Mouse (Mus musculus) gastrocnemius, adult 2 months (tissue): ENCODE data around the gene Dynll1. TPM values are rescaled to one million over a fixed set of nuclear protein-coding genes. Genes with fewer than 3 reads are reported as not detected.
A peak's percentile ranks its signal among the peaks of the same experiment; 100 is the strongest.

Experiments
- DNase-seq: peaks from one replicate; pipeline ENCODE4 v3.0.0; 2022
- H3K27ac ChIP-seq: fragments of 200-600 bp; 2 replicates; pipeline ENCODE4 v1.8.1; 2022; ENCODE audit warnings: mild to moderate bottlenecking
- H3K4me3 ChIP-seq: fragments of 200-600 bp; 2 replicates; pipeline ENCODE4 v1.8.1; 2022; ENCODE audit warnings: mild to moderate bottlenecking, moderate library complexity
- CTCF ChIP-seq: fragments of 200-600 bp; IDR thresholded peaks from 2 replicates; pipeline ENCODE4 v1.8.1; 2022; ENCODE audit warnings: antibody characterized with exemption, mild to moderate bottlenecking, moderate library complexity
- intact Hi-C: fragments of 180-260 bp; cut with DNase I; formaldehyde crosslinking; loops from one replicate; pipeline ENCODE4 v1.15.1; 2025
- long read RNA-seq, 2 experiments: library from polyadenylated mRNA; stranded (forward); transcript quantifications; one replicate each; pipeline ENCODE4 v2.0.0; 2021
- total RNA-seq, 2 experiments: library from RNA; stranded (reverse); gene quantifications; 2 replicates each; pipeline ENCODE4 v1.2.3; 2021

Dynll1 gene
- total RNA-seq: 100 to 1,000 TPM in 1 of 2 experiments, 10 to 100 TPM in 1; 48.4 to 115 TPM
- long read RNA-seq, experiment 1, transcript Dynll1-201 (3 exons, 2,030 nt): major isoform, 28 of 29 reads
- long read RNA-seq, experiment 1, partial matches to known transcripts: 0 of 29 reads
- long read RNA-seq, experiment 1, other reads (novel, unspliced or antisense): 0 of 29 reads
- long read RNA-seq, experiment 2, transcript Dynll1-201 (3 exons, 2,030 nt): major isoform, 12 of 12 reads
- long read RNA-seq, experiment 2, partial matches to known transcripts: 0 of 12 reads
- long read RNA-seq, experiment 2, other reads (novel, unspliced or antisense): 0 of 12 reads

DNA sequence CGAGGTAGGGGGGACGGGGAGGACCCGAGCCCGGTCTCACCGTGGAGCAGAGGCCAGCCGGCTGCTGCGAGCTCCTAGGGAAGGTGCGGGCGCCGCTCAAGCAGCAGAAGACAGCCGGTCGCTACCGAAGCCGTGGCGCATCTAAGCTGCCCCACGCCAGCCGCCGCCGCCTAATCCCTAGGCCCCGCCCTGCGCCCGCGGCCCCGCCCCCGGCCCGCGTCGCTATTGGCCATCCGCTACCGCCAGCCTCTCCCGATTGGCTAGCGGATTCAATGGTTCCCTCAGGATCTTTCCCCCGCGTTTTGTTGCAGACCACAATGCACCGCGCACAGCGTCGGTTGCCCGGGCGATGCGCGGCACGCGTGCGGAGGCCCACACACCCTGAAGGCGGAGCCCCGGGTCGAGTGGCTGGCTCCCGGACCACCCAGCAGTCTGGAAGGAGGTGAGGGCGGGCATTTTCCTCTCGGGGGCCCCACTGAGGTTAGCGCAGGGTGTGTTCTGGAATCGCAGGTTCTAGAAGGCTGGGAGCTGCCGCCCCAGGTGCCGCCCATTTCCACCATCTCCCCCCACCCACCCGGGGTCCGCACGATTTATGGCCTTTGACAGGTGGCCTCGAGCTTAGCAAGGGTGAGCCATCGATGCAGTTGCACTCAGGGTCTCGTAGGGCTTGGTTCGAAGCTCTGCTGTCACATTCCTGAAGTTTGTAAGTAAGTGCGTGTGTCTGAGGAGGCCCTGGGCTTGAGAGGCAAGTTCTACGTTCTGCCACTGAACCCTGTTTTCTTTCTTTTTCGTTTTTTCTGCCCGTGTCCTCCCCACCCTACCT is at the start of gene Dynll1:
Gene Dynll1, minus strand, starts transcription at position 208 of the 823 bp plus-strand sequence.
- H3K4me3 ChIP-seq: peak within 1 kb of the TSS; percentile 92
- intact Hi-C loops: loop anchor here (2.0 kb wide), 1 partner anchor 48 kb away; the partner anchor contains the start of gene Cox6a1

DNA sequence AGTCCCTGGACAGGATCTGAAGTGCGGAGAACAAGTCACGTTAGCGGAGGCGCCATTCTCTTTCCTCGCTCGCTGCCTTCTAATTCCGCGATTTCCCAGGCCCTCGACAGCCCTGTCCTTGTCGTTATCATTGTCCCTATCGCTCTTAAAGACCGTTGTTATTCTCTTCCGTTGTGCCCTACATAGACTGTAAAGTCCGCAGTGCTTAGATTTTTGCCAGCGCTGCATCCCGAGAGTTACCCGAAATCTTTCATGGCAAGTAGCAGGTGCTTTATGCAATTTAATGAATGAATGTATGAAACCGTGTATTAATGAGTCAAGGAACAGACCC is 48.4 kb upstream of the Dynll1 start:
- intact Hi-C loops: loop anchor here (2.0 to 5.0 kb wide), 2 partner anchors 48 to 162 kb away; partner anchors contain the start of gene Dynll1
- no peak for DNase-seq
- TF ChIP-seq CTCF: no peak
- Histone ChIP-seq H3K27ac (peak overlapping the region; percentile 98), H3K4me3 (peak overlapping the region; percentile 96)

More for the DNA sequence above, at the start of gene Dynll1:
- TF ChIP-seq CTCF: 0 out of 2 replicates have a peak, but pooled peaks have one; percentile 3
- peak; percentile 99 for DNase-seq
- peak within 1 kb of the TSS; percentile 87 for H3K27ac ChIP-seq

DNA sequence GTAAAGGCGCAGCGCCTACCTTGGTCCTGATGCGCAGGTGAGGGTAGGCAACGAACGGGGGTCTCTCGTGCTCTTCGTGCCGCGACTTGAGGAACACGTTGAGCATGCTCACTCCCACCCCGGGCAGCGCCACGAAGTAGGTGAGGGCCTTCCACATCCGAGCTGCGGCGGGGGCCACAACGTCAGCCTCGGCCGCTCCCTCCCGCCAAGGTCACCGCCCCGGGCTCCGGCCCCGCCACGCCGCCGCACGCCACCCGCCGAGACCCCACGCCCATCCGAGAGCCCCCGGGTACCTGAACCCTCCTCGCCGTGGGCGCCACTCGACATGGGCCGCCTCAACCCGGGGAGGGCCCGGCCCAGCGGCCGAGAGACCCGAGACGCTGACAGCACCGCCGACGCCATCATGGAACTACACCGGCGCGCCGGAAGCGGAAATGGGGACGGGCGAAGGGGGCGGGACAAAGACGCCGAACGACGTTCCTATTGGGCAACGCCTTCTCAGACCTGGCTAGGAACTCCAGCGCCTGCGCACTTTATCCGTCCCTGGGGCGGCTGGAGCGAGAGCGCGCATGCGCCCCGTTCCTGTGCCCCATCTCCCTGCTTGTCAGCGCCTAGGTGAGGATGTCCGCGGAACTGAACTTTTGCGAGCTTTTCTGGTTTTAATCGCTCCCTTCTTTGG is 47.9 kb upstream of the Dynll1 start, which contains the start of gene Cox6a1:
Gene Cox6a1, minus strand, starts transcription at position 436 of the 679 bp plus-strand sequence.
- TF ChIP-seq CTCF: peak; percentile 9; the same call in 1 of the 2 replicates
- intact Hi-C loops: loop anchor here (2.0 to 5.0 kb wide), 2 partner anchors 48 to 161 kb away; partner anchors contain the start of gene Dynll1
- Histone ChIP-seq H3K27ac (peak within 1 kb of the TSS; percentile 98), H3K4me3 (peak within 1 kb of the TSS; percentile 96)
- DNase-seq: peak; percentile 99

DNA sequence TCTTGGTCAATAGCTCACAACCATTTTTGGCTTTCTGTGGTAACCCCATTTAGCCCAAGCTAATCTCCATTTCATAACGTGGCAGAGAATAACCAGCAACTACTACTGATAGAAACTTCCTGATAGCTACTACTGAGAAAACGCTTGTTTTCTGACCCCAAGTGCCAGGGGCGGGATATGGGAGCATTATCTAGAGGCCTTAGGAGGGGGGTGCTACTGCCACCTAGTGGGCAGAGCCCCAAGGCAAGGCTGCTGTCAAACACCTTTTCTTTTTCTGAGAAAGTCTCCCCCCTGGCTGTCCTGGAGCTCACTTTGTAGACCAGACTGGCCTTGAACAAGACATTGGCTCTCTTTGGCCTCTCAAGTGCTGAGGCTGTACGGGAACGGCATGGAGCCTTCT is 46.8 kb upstream of the Dynll1 start:
- Histone ChIP-seq H3K4me3 (peak overlapping the region; percentile 96), H3K27ac (peak overlapping the region; percentile 98)
- peak; percentile 99; the same call in 1 of the 2 replicates for TF ChIP-seq CTCF
- peak; percentile 85 for DNase-seq
- intact Hi-C loops: loop anchor here (5.0 kb wide), 1 partner anchor 160 kb away; no protein-coding TSS in a partner anchor

DNA sequence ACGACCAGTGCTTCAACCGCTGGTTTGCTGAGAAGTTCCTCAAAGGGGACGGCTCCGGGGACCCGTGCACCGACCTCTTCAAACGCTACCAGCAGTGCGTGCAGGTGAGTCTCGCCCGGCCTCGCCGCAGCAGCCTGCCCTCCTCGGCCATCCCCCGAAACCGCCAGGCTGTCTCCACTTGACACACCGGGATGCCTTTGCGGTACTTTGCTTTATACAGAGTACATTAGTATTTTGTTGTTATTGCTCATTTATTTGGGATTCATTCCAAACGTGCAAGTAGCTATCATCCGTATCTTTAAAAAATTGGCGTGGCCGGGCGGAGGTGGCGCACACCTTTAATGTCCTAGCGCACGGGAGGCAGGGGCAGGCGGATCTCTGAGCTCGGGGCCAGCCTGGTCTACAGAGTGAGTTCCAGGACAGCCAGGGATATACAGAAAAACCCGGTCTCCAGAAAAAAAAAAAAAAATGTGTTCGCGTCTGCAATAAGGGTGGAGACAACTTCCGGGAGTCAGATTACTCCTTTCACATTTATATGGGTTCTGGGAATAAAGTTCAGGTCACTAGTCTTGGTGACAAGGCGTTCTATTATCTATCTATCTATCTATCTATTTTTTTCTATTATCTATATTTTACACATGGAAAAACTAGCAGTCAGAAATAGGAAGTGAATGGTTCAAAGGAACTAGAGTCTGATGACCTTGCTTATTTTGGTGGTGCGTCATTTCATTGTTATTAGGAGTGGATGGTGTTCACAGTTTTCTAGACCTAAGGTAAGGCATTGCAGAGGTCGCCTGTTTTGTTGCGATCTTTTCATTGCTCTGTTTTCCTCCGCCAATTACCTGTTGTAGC is 40.7 kb upstream of the Dynll1 start:
- TF ChIP-seq CTCF: no peak
- Histone ChIP-seq H3K27ac (peak overlapping the region; percentile 98), H3K4me3 (peak overlapping the region; percentile 99)
- intact Hi-C loops: loop anchor here (5.0 kb wide), 1 partner anchor 59 kb away; no protein-coding TSS in a partner anchor
- DNase-seq: no peak

GRCm38 (mm10) chr5:115340577-115341313 is 39.9 kb upstream of the Dynll1 start, which contains the start of the genes Gatc and Triap1:
Gene Gatc (minus strand): TSS chr5:115341178.
Gene Triap1 (plus strand): TSS chr5:115341225.
- intact Hi-C loops: loop anchor here (5.0 kb wide), 1 partner anchor 58 kb away; no protein-coding TSS in a partner anchor
- Histone ChIP-seq H3K4me3 (peak within 1 kb of the TSS; percentile 99), H3K27ac (peak within 1 kb of the TSS; percentile 98)
- peak; percentile 94 for DNase-seq
- no peak for TF ChIP-seq CTCF

- Histone ChIP-seq H3K27ac (peak overlapping the region; percentile 98; the same call in 1 of the 2 replicates), H3K4me3 (peak overlapping the region; percentile 99)
- no peak for TF ChIP-seq CTCF
- intact Hi-C loops: loop anchor here (5.0 kb wide), 1 partner anchor 58 kb away; no protein-coding TSS in a partner anchor
- no peak for DNase-seq
Observed at GRCm38 (mm10) chr5:115340007-115340406, 39.2 kb upstream of the Dynll1 start.

GRCm38 (mm10) chr5:115333626-115334025 is 32.8 kb upstream of the Dynll1 start:
- no peak for TF ChIP-seq CTCF
- intact Hi-C loops: no loop called here
- no peak overlapping the region for H3K27ac ChIP-seq
- no peak for DNase-seq
- no peak overlapping the region for H3K4me3 ChIP-seq

- no peak for DNase-seq
- H3K4me3 ChIP-seq: no peak overlapping the region
- intact Hi-C loops: no loop called here
- TF ChIP-seq CTCF: no peak
- no peak overlapping the region for H3K27ac ChIP-seq
Observed at GRCm38 (mm10) chr5:115330955-115331354, 30.2 kb upstream of the Dynll1 start.
